Mouse (Mus musculus): Measurements from ENCODE around the gene Olfr9. TPM values are rescaled to one million over a fixed set of nuclear protein-coding genes. Genes with fewer than 3 reads are reported as not detected.
"Not testable (repeated sequence)": the region's sequence is repeated elsewhere in the genome, so short reads cannot be mapped to it uniquely, and the experiment has no call there.

The Olfr9 gene
- polyA plus RNA-seq (2015; fragmentation: Nextera tagmentation; extraction: Ambion mirVana): not detected in 2 replicates

- ATAC-seq (ENCODE audit: borderline replicate concordance, extremely low read depth, low FRiP score, low TSS enrichment); H3K4me2 ChIP-seq; H3K4me1 ChIP-seq; H3K36me3 ChIP-seq; H3K4me3 ChIP-seq; H3K27me3 ChIP-seq; H3K9me3 ChIP-seq; H3K27ac ChIP-seq; H3K9ac ChIP-seq: not testable (repeated sequence)
- WGBS: 53% methylated on average over 1 of the region's 1 CpGs
Observed at GRCm38 (mm10) chr10:128989131-128989530, at the start of gene Olfr9. Gene Olfr9 (plus strand): TSS chr10:128989431.

DNA sequence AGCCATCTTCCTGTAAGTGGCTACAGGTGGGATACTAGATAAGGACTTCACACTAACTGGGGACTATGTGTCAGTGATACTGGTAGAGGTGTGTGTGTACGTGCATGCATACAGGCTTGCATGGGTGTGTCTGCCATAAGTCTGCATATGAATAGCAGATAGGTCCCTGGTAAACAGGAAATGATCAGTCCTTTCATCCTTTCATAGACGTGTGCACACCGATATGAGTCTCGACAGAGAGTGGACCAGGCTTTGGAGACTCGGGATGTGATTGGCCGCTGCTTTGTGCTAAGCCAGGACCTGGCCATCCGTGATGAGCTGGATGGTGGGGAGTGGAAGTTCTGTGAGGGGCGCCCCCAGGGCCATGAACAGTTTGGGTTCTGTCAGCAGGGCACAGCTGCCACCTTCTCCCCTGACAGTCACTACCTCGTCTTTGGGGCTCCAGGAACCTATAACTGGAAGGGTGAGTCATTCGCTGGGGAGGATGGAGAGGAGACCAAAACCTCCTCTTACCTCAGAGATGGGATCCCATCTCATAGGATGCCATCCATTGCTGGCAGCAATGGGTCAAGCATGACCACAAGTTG lies 48.7 kb upstream of the Olfr9 start:
- Histone ChIP-seq H3K4me2 (no peak overlapping the region), H3K27me3 (peaks cover 9% of the 10 kb centered on the region), H3K4me3 (no peak overlapping the region), H3K36me3 (no peaks in the 10 kb centered on the region), H3K27ac (no peak overlapping the region), H3K9me3 (no peaks in the 10 kb centered on the region), H3K9ac (no peak overlapping the region), H3K4me1 (no peaks in the 10 kb centered on the region)
- 75% methylated on average over 10 of the region's 10 CpGs for WGBS
- ATAC-seq (ENCODE audit: borderline replicate concordance, extremely low read depth, low FRiP score, low TSS enrichment): no peak

GRCm38 (mm10) chr10:128945675-128946074 lies 43.6 kb upstream of the Olfr9 start:
- H3K4me3 ChIP-seq: no peak overlapping the region
- H3K4me2 ChIP-seq: no peak overlapping the region
- no peak for ATAC-seq (ENCODE audit: borderline replicate concordance, extremely low read depth, low FRiP score, low TSS enrichment)
- no peak overlapping the region for H3K9ac ChIP-seq
- no peaks in the 10 kb centered on the region for H3K27me3 ChIP-seq
- 25% methylated on average over 3 of the region's 3 CpGs for WGBS
- no peaks in the 10 kb centered on the region for H3K9me3 ChIP-seq
- H3K36me3 ChIP-seq: no peaks in the 10 kb centered on the region
- H3K4me1 ChIP-seq: no peaks in the 10 kb centered on the region
- H3K27ac ChIP-seq: no peak overlapping the region

GRCm38 (mm10) chr10:128947496-128947895 lies 41.7 kb upstream of the Olfr9 start:
- Histone ChIP-seq H3K9me3 (no peaks in the 10 kb centered on the region), H3K36me3 (no peaks in the 10 kb centered on the region), H3K4me3 (no peak overlapping the region), H3K4me1 (no peaks in the 10 kb centered on the region), H3K9ac (no peak overlapping the region), H3K4me2 (no peak overlapping the region), H3K27ac (no peak overlapping the region), H3K27me3 (no peaks in the 10 kb centered on the region)
- 87% methylated on average over 4 of the region's 4 CpGs for WGBS
- ATAC-seq (ENCODE audit: borderline replicate concordance, extremely low read depth, low FRiP score, low TSS enrichment): no peak

- Histone ChIP-seq H3K27me3 (no peaks in the 10 kb centered on the region), H3K4me2 (no peak overlapping the region), H3K27ac (no peak overlapping the region), H3K9ac (no peak overlapping the region), H3K4me1 (no peaks in the 10 kb centered on the region), H3K36me3 (no peaks in the 10 kb centered on the region), H3K9me3 (no peaks in the 10 kb centered on the region), H3K4me3 (no peak overlapping the region)
- no peak for ATAC-seq (ENCODE audit: borderline replicate concordance, extremely low read depth, low FRiP score, low TSS enrichment)
- WGBS: 49% methylated on average over 16 of the region's 16 CpGs
Observed at GRCm38 (mm10) chr10:128950208-128950887, 38.9 kb upstream of the Olfr9 start.

GRCm38 (mm10) chr10:128958340-128958739 lies 30.9 kb upstream of the Olfr9 start:
- no peak for ATAC-seq (ENCODE audit: borderline replicate concordance, extremely low read depth, low FRiP score, low TSS enrichment)
- H3K36me3 ChIP-seq: no peaks in the 10 kb centered on the region
- 69% methylated on average over 10 of the region's 10 CpGs for WGBS

GRCm38 (mm10) chr10:128960142-128960541 lies 29.1 kb upstream of the Olfr9 start:
- no peak for ATAC-seq (ENCODE audit: borderline replicate concordance, extremely low read depth, low FRiP score, low TSS enrichment)
- no peak overlapping the region for H3K4me2 ChIP-seq
- H3K27ac ChIP-seq: no peak overlapping the region
- WGBS: 60% methylated on average over 4 of the region's 4 CpGs
- H3K4me3 ChIP-seq: no peak overlapping the region
- no peaks in the 10 kb centered on the region for H3K9me3 ChIP-seq
- H3K4me1 ChIP-seq: no peaks in the 10 kb centered on the region
- no peaks in the 10 kb centered on the region for H3K36me3 ChIP-seq
- H3K9ac ChIP-seq: no peak overlapping the region
- H3K27me3 ChIP-seq: no peaks in the 10 kb centered on the region

More at GRCm38 (mm10) chr10:128958340-128958739, 30.9 kb upstream of the Olfr9 start:
- Histone ChIP-seq H3K4me2 (no peak overlapping the region), H3K27ac (no peak overlapping the region), H3K9me3 (no peaks in the 10 kb centered on the region), H3K4me3 (no peak overlapping the region), H3K4me1 (no peaks in the 10 kb centered on the region), H3K9ac (no peak overlapping the region), H3K27me3 (no peaks in the 10 kb centered on the region)

- H3K9ac ChIP-seq: no peak within 1 kb of the TSS
- WGBS: 75% methylated on average over 12 of the region's 12 CpGs
- H3K27me3 ChIP-seq: no peaks in the 10 kb centered on the region
- H3K4me3 ChIP-seq: no peak within 1 kb of the TSS
- no peaks in the 10 kb centered on the region for H3K36me3 ChIP-seq
- no peak for ATAC-seq (ENCODE audit: borderline replicate concordance, extremely low read depth, low FRiP score, low TSS enrichment)
- no peaks in the 10 kb centered on the region for H3K4me1 ChIP-seq
- H3K27ac ChIP-seq: no peak within 1 kb of the TSS
- no peak within 1 kb of the TSS for H3K4me2 ChIP-seq
- no peaks in the 10 kb centered on the region for H3K9me3 ChIP-seq
Observed at GRCm38 (mm10) chr10:128960590-128961584, 28.3 kb upstream of the Olfr9 start, which contains the start of gene Mettl7b. Gene Mettl7b (minus strand): TSS chr10:128960988.

GRCm38 (mm10) chr10:128964961-128965360 lies 24.3 kb upstream of the Olfr9 start:
- H3K27me3 ChIP-seq: no peaks in the 10 kb centered on the region
- no peaks in the 10 kb centered on the region for H3K9me3 ChIP-seq
- 57% methylated on average over 2 of the region's 2 CpGs for WGBS
- no peaks in the 10 kb centered on the region for H3K36me3 ChIP-seq
- no peak overlapping the region for H3K9ac ChIP-seq
- no peak for ATAC-seq (ENCODE audit: borderline replicate concordance, extremely low read depth, low FRiP score, low TSS enrichment)
- H3K4me2 ChIP-seq: no peak overlapping the region
- H3K4me3 ChIP-seq: no peak overlapping the region
- H3K4me1 ChIP-seq: 0 out of 2 replicates have a peak, but pooled peaks cover 4% of the 10 kb centered on the region
- H3K27ac ChIP-seq: no peak overlapping the region

DNA sequence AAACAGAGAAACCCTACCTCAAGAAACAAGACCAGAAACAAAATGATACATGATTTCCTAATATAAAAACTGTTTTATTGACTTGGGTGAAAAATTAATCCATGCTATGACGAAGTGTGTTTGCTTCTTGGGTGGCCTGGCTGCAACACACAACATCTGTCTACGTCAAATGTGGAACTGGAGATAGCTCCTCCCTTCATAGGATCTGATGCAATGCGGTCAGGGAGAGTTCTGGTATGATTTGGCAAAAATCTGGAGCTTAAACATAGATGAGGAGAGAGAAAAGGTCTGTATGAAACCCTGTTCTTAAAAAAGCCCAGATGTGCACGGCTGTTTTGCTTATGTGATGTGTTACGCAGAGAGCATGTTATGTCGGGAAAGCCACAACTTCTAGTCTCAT lies 23.4 kb upstream of the Olfr9 start:
- Histone ChIP-seq H3K4me2 (no peak overlapping the region), H3K9me3 (no peaks in the 10 kb centered on the region), H3K27me3 (no peaks in the 10 kb centered on the region), H3K4me3 (no peak overlapping the region), H3K4me1 (0 out of 2 replicates have a peak, but pooled peaks cover 4% of the 10 kb centered on the region), H3K27ac (no peak overlapping the region), H3K9ac (no peak overlapping the region), H3K36me3 (no peaks in the 10 kb centered on the region)
- ATAC-seq (ENCODE audit: borderline replicate concordance, extremely low read depth, low FRiP score, low TSS enrichment): no peak
- WGBS: 63% methylated on average over 6 of the region's 6 CpGs

GRCm38 (mm10) chr10:128968341-128968749 lies 20.9 kb upstream of the Olfr9 start:
- Histone ChIP-seq H3K9me3 (no peaks in the 10 kb centered on the region), H3K27ac (peak overlapping the region; percentile 74), H3K9ac (no peak overlapping the region), H3K4me2 (no peak overlapping the region), H3K4me3 (no peak overlapping the region), H3K4me1 (0 out of 2 replicates have a peak, but pooled peaks cover 4% of the 10 kb centered on the region), H3K27me3 (no peaks in the 10 kb centered on the region), H3K36me3 (no peaks in the 10 kb centered on the region)
- WGBS: 7% methylated on average over 1 of the region's 1 CpGs
- peak; percentile 91 for ATAC-seq (ENCODE audit: borderline replicate concordance, extremely low read depth, low FRiP score, low TSS enrichment)
